Mouse (Mus musculus) spleen, adult 18-20 months (tissue): ENCODE measurements at regions not wholly inside any gene's neighbourhood (a gene's known extent, or its start where the extent isn't known, plus 50 kb on each side); places are given as distances from the start of the nearest gene placed in this dataset.

Experiments
- DNase-seq, 2 experiments: peaks; one replicate each; pipeline ENCODE4 v3.0.0; 2022; ENCODE audit warnings: mixed read lengths in 2 of 2

- DNase-seq, result no peak
Observed at GRCm38 (mm10) chr9:104387805-104388204, 50.3 kb upstream of the Acpp start.
